Mouse (Mus musculus) T-cell, adult 2 months (primary cell): ENCODE results near the gene Sp1.
A peak's percentile ranks its signal among the peaks of the same experiment; 100 is the strongest.

Experiments
- DNase-seq: peaks from one replicate; pipeline ENCODE4 v3.0.0; 2022; ENCODE audit warnings: low spot score

Sp1 gene

DNA sequence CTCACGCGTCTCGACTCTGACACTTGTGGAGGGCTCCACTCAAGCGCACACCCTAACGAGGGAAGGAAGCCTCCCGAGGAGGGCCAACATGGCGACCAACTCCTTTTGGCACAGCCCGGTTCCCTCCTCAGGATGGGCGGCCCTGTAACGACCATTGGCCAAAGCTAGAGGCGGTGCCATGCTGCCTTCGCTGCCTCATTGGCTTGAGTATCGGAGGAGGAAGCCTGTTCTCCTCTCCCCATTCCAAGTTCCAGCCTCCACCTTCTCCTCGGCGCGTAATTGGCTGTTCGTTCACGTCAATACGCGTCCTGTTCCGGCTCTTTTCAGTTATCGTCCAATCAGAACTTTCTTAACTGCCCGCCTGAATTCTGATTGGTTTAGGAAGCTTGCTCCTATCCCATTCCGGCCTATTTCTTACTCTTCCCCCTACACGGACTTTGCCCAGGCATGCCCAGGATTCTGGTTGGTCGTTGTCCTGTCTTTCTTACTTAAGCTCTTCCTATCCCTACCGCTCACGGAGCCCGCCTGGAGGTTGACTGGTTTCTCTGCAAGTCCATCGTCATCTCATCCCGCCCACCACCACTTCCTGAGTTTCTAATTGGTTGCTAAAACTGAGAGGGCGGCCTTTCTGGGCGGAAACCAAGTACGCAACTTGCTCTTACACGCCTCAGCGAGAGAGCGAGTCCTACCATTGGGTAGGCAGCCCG lies at the start of gene Sp1:
Gene Sp1 (plus strand): TSS at position 655 of the 707 bp plus-strand sequence.
- peak; percentile 100 for DNase-seq

DNA sequence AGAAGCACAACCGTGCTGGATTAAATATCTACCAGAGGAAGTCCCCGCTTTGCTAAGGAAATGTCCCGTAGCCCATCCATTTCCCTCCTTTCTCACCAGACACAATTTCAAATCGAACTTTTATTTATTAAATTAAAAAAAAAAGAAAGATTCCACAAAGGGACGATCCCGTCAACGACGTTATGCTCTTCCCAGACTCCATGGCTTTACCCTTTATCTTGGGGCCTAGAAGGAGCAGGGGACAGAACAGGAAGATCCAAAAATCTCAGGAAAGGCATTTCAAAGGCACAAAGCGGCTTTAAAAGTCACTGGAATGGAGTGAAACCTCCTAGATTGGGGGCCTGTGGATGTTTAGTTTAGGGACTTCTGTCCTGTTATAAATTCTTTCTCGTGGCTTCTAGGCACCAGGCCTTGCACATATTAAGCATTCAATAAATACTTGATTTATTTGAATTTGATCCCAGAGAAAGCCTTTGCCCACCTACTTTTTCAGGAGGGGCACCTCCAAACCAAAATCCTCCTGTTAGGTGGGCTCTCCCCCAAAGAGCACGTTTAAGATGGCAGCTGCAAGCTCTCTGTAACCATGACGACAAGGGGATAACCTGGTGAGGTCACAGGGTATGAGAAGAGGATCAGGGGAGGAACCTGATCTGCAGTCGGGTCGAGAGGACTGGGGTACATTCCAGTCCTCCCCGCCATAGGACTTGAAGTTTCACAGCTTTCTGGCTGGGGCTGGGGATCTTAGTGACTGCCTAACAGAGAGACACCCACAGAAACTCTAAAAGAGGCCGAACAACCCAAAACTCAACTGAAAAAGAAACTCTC lies 49.2 kb upstream of the Sp1 start:
- no peak for DNase-seq

DNA sequence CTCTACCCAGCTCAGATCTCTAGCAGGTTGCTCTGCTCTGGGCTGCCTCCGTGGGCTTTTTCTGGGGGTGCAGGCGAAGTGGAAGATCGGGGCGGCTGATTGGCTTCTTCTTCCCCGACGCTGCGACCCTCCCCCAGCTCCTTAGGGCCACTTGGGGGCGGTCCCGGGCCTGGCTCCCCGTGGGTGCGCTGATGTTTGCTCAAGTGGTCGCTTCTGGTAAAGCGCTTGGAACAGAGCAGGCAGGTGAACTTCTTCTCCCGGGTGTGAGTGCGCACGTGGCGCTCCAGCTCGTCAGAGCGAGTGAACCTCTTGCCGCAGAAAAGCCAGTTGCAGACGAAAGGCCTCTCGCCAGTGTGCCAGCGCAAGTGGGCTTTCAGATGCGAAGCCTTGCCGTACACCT lies 47.8 kb upstream of the Sp1 start:
- DNase-seq = peak; percentile 8

DNA sequence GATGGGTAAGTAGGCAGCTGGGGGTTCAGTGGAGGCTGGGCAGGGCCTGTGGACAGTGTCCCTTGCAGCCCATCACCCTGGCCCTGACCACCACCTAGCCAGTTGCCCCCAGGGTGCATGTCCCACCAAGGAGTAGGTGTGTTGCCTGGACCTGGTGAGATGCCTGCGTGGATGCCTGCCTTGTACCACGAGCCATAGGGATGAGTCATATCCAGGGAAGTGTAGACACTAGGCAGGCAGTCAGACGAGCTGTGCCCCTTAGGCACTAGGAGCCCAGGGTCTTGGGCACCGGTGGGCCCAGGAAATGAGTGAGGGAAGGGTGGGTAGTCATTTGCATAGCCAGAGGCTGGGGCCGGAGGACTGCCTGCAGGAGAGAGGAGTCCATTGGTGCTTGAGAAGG lies 47.1 kb upstream of the Sp1 start:
- no peak for DNase-seq

DNA sequence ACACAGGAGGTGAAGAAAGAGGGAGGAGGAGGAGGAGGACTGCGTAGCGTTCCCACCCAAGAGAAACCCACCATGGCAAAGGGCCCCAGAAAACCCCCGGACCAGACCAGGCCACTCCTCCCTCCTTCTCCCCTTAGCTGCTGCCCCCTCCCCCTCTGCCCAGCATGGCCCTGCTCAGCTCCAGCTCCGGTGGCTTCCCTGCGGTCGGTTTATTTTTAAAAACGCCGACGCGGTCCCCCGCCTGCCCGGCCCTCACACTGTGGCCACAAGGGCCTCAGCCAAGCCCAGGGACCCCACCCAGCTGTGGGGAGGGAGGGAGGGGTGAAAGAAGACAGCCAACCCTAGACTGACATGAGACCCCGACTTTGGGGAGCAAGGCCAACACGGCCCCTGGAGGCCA lies 43.3 kb upstream of the Sp1 start:
- DNase-seq = no peak

DNA sequence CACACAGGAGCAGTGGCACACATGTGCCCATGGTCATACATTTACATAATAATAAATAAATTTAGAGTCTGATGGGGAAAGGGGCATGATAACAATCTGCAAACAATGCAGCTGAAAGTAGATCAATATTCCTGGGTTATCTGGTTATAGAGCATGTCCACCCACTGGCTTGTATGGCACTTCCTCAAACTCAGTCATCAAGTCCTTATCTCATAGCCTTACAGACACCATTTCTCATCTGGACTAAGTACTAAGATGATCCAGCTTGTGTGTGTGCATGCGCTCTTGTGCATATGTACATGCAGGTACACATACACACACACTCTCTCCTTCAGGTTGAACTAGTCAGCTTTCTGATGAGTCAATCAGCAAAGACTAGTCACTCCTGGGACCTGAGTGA lies 41.3 kb upstream of the Sp1 start:
- no peak for DNase-seq

DNA sequence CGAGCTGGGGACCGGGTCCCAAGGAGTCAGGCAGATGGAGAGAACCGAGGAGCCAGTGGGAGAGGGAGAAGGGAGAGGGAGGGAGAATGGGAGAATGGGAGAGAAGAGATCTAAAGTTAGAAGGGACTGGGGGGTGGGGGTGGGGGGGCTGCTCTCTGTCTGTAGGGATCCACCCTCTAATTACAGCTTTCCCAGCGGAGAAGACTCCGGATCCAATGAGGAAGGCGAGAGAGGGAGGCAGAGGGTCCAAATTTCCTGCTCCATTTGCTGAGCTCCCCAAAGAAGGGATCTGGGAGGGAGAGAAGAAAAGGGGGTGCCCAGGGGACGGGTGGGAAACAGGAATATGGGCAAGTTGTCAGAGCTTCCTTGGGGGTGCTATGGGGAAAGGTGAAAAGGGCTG lies 39.7 kb upstream of the Sp1 start:
- no peak for DNase-seq

DNA sequence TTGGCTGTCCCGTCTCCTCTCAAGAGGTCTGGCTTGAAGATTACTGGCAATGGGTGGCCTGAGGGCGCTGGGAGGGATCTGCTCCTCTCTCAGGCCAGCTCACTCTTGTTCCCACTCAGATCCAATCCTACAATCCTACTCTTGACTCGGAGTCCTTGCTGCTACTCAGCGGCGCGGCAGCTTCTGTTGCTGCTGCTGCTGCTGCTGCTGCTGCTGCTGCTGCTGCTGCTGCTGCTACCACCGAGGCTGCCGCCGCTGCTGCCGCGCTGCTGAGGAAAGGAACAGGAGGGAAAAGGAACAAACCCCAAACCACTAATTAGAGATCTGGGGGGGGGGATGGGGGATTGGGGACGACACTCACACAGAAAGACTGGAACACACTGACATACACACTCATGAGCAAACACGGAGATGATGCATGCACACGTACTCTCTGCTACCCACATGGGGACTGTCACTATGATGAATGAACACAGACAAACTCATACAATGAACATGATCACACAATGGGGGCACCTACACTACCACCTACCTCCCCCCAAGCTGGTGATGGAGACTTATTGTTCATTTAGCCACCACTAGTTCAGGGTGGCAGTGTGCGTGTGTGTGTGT lies 39.1 kb upstream of the Sp1 start, which contains the start of gene Sp7:
Gene Sp7 (minus strand): TSS at position 450 of the 612 bp plus-strand sequence.
- DNase-seq = no peak

DNA sequence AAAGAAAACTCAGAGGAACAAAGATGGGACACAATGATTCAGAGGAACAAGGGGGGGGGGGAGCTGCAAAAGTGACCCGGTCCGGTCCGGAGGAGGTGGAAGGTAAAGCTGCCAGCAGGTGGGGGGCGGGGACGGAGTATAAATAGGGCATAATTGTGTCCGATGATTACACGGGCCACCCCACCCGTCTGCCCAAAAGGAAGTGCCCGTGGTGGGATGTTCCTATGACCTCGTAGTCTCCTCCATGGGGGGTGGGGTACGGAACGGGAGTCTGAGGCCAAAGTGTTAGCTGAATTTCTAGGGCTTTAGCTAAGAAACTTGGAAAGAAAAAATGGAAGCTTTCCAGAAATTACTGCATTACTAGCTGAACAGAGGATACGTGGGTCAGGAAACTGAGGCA lies 36.0 kb upstream of the Sp1 start:
- no peak for DNase-seq

DNA sequence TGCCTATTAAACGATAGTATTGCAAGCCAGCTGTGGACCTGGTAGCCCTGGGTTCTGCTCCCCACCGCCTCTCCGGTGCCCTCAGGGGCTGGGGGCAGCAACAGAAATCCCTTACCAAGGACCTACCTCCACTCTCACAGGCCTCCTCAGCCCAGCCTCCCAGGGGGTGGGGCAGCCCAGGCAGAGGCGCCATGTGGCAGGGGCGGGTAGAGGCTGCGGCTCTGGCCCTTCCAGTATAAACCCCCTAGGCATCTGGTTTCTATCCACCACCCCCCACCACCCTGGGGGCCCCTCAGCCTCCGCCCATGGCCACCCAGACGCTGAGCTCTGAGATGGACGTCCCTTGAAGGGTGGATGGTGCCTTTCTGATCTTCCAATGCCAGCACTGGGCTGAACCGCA lies 35.2 kb upstream of the Sp1 start:
- no peak for DNase-seq

DNA sequence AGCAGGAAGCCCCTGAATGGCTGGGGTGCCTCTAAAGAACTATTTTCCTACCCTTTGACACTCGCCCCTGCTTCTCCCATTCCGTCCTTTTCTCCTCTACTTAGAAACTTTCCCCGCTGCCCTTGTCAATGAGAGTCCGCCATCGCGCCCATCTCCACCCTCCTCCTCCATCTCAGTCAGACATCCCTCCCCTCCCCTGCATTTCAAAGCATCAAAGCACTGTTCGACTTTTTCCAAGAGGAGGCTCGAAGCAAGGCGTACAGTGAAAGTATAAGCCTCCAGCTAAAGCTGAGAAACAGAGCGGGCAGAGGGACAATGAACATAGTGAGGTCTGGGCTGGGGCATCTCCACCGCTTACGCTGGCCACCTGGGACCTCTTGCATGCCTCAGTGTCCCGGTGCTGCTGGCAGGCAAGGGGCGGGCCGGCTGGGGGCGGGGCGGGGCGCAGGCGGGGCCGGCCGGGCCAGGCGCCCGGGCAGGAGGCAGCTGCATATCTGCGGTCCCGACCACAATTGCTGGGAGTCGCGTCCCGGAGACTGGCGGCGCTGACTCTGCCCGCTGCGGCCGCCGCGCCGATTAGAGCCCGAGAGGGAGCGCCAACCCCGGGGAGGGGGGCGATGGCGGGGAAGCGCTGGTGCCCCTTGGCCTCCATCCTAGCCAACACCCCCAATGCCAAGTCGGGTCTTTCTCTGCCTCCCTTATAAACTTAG lies 29.3 kb upstream of the Sp1 start:
- DNase-seq = peak; percentile 35

DNA sequence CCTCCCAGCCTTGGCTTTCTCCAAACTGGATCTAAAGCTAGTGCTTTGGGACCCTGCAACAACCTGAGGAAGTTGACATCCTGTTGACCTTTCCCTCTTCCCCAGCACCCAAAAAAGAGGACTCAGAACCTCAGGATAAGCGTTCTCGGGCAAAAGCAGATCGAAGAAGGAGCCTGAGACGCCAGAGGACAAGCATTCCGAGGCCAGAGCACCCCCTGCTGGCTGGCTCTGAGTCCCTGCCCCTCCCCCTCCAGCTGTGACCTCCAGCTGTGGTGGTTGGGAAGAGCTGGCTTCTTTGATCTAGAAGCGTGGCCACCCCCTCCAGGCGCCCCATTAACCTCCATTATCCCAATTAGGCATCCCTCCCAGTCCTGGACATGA lies 28.8 kb upstream of the Sp1 start:
- peak; percentile 74 for DNase-seq

DNA sequence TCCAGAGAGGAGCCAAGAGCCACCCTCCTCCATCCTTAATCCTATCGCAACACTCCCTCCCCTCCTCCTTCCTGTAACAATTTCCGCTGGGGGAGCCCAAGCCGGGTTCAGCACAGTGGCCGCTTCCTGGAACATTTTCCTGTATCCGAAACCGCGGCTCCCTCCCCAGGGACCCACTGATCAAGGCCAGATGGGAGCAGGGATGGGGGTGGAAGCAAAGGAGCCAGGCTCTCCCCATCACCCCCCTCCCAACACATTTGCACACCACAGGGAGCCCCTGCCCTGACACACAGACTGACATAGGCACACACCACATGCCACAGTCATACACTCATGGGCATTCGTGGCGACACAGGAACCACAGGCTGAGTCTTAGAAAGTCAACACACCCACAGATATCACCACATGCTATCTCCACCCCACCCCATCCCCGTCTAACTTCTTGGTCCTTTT lies 28.1 kb upstream of the Sp1 start:
- DNase-seq = peak; percentile 48

DNA sequence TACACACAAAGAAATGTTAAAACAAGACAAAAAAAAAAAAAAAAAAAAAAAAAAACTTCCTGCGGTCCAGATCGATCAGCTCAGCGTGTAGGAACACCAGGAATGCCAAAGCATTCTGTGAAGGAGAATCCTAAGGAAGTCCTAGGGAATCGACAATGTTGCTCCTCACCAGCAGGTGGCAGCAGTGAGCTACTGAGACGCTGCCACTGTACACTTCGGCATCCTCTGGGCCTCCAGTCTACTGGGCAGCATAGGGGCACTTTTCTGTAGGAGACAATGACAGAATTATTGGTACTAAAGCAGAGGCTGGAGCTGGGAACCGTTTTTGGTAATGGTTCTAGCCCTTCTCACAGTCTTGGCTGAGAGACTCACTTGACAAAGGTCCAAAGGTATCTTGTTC lies 24.4 kb upstream of the Sp1 start:
- peak; percentile 68 for DNase-seq

DNA sequence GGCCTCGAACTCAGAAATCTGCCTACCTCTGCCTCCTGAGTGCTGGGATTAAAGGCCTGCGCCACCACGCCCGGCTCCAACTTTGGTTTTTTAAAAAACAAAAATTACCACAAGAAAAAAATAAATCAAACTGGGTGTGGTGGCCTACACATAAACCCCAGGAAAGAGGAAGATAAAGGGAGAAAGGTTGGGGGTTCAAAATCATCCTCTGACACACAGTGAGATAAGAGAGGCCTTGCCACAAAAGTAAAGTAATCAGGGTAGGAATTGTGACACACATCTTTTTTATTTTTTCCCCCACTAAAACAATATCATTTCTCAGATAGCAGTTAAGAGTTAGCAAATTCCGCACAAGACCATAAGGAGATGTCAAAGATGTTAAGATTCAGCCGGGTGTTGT lies 22.3 kb upstream of the Sp1 start:
- no peak for DNase-seq

DNA sequence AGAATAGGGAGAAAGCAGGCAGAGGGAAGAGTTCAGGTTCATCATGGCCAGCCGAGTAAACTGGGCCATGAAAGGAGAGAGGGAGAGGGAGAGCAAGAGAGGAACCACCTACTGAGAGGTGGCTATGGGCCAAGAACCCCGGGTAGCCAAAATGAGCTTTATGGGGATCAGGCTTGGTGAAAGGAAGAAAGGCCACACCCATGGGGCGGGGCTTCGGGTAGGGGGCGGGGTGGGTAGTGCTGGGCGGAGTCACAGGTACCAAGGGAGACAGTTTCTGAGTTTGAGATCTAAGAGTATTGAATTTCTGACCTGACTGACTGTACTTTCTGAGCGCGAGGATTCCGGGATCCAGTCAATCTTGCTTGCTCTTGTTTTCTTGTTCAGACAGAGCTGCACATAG lies 19.3 kb upstream of the Sp1 start:
- DNase-seq = no peak

DNA sequence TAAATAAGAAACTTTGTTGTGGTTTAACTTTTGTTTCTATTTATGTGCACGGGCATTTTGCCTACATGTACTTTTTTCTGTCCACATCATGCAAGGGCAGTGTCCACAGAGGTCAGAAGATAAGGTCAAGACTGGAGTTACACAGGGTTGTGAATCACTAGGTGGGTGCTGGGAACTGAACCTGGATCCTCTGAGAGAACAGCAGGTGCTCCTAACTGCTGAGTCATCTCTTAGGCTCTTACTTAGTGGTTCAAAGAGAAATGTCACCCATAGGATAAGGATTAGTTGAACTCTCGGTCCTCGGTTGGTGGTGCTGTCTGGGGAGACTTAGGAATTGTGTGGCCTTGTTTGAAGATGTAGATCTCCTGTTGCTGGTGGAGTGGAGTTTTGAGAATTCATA lies 17.0 kb upstream of the Sp1 start:
- no peak for DNase-seq

DNA sequence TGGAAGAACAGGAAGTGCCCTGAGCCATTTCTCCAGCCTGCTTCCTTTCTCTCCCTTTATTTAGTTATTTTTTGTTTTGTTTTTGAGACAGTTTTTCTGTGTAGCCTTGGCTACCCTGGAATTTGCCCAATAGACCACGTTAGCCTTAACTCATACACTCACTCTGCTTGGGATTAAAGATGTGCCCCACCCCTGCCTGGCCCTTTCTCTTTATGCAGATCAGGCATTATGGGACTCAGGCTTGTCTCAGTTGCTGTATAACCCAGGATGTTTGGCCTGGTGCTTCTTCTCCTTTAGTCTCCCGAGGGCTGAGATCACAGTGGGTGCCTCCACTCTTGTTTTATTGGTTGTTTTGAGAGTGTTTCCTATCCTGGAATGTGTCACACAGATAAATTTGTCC lies 13.4 kb upstream of the Sp1 start:
- DNase-seq = no peak

DNA sequence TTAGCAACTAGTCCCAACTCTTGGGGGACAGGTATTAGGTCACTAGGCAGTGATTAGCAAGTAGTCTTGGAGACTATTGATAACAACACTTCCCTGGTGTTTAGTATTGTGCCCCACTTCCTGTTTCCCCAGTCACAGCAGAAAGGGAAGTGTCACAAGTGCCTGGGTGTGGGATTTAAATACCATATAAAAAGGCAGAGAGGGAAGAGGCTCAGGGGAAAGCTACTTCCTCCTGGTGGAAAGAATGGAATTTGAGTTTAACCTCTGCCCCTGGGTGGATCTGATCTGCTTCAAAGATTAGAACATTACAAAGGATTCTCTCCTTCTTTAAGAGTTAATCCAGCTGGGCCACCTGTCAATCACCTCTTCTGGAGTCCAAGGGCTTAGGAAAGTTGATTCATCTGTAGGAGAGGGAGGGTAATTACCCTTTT lies 12.3 kb upstream of the Sp1 start:
- no peak for DNase-seq

DNA sequence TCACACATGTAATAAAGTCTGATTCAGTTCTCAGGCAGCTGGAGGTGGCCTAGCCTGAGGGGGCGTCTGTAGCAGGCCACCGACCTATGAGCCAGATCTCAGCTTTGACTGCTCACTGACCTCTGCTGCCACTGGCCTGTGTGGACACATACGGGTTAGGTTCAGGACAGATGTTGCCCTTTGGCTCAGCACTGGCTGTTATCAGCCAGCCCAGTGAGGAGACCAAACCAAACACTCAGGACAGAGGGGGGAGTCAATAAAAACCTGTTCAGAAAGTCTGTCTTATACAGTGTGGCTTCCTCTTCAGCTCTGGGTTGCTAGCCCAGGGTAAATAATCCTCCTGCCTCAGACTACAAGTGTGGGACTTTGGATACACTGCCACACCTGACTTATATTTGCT lies 10.9 kb upstream of the Sp1 start:
- DNase-seq = no peak

DNA sequence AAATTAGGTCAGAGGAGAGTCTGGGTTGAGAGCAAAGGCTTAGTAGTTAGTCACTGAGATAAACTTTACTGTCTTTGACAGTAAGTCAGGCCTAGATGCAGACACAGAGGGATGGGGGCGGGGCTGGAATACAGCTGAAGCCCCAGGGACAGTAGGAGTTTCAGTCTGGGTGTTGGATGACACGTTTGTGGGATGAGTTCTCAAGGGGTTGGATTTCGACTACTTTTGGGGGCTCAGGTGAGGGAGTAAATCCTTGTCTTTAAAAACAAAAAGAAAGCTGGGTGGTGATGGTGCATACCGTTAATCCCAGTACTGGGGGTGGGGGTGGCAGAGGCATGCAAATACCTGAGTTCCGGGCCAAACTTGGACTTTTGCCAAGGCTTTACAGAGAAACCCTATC lies 7.3 kb upstream of the Sp1 start:
- DNase-seq = no peak
